Mouse (Mus musculus) liver, adult 2 months (tissue): Measurements from ENCODE around the gene Tuba4a. TPM values are rescaled to one million over a fixed set of nuclear protein-coding genes. Genes with fewer than 3 reads are reported as not detected.

Experiments used
- DNase-seq: peaks from one replicate; pipeline ENCODE4 v3.0.0-alpha.2; 2011; ENCODE audit warnings: low read depth, low spot score; ENCODE audit errors: extremely low read depth
- H3K27ac ChIP-seq: fragments of 200-500 bp; replicated peaks from 2 replicates; pipeline ENCODE4 v1.5.1; 2012; ENCODE audit warnings: low read depth, mild to moderate bottlenecking, control low read depth, inconsistent platforms, low read length; ENCODE audit not compliant: insufficient read depth
- H3K27me3 ChIP-seq: fragments of 200-500 bp; 2 replicates; pipeline ENCODE4 v1.6.1; 2012; ENCODE audit warnings: mild to moderate bottlenecking, moderate library complexity, low read length, inconsistent platforms; ENCODE audit not compliant: control insufficient read depth, insufficient read depth
- H3K36me3 ChIP-seq: fragments of 200-500 bp; 2 replicates; pipeline ENCODE4 v1.6.1; 2012; ENCODE audit warnings: low read length, inconsistent platforms; ENCODE audit not compliant: control insufficient read depth, insufficient read depth
- H3K4me1 ChIP-seq: fragments of 200-500 bp; 2 replicates; pipeline ENCODE4 v1.6.1; 2011; ENCODE audit warnings: low read length; ENCODE audit not compliant: control insufficient read depth, insufficient read depth
- H3K4me3 ChIP-seq: fragments of 200-500 bp; 2 replicates; pipeline ENCODE4 v1.5.1; 2011; ENCODE audit warnings: low read depth, mild to moderate bottlenecking, control low read depth, low read length, moderate library complexity; ENCODE audit not compliant: insufficient read depth
- H3K79me2 ChIP-seq: fragments of 200-500 bp; 2 replicates; pipeline ENCODE4 v1.6.1; 2012; ENCODE audit warnings: inconsistent platforms, mild to moderate bottlenecking, low read length, moderate library complexity; ENCODE audit not compliant: control insufficient read depth, insufficient read depth
- H3K9ac ChIP-seq: fragments of 200-500 bp; 2 replicates; pipeline ENCODE4 v1.6.1; 2012; ENCODE audit warnings: low read depth, mild to moderate bottlenecking, control low read depth, inconsistent platforms, low read length
- CTCF ChIP-seq: fragments of 200-500 bp; IDR thresholded peaks from 2 replicates; pipeline ENCODE4 v1.5.1; 2011; ENCODE audit warnings: low read depth, low read length, control low read depth
- POLR2A ChIP-seq: fragments of 200-500 bp; IDR thresholded peaks from 2 replicates; pipeline ENCODE4 v1.6.1; 2011; ENCODE audit warnings: low read length, control low read depth; ENCODE audit not compliant: insufficient read depth; ENCODE audit errors: extremely low read depth
- WGBS: fragments of 180-500 bp; shearing (Covaris S2); methylation state at CpG from one replicate; pipeline ENCODE4 v1.1.7; 2018; 5-methylcytosine and 5-hydroxymethylcytosine counted together
- polyA plus RNA-seq: library from polyadenylated mRNA; depleted of rRNA; stranded (reverse); fragments of >200 nt; gene quantifications from 2 replicates; pipeline ENCODE4 v1.2.3, GENCODE M21; 2012
- total RNA-seq: library from RNA; depleted of rRNA; stranded (reverse); fragments of >200 nt; gene quantifications from 2 replicates; pipeline ENCODE4 v1.2.3, GENCODE M21; 2014

Gene Tuba4a
- total and polyA plus RNA-seq, 2 experiments = 80.9 to 242 TPM

GRCm38 (mm10) chr1:75192452-75192851, 27.2 kb downstream of the Tuba4a start:
- TF ChIP-seq CTCF = no peak
- TF ChIP-seq POLR2A = 0 out of 2 replicates have a peak, but pooled peaks have one; percentile 29
- DNase-seq = peak; percentile 81
- Histone ChIP-seq H3K36me3 (peaks cover 34% of the 10 kb centered on the region), H3K9ac (peak overlapping the region; percentile 89), H3K79me2 (peaks cover 16% of the 10 kb centered on the region; the same call in 1 of the 2 replicates), H3K4me1 (peaks cover 13% of the 10 kb centered on the region), H3K4me3 (peak overlapping the region; percentile 86), H3K27me3 (no peaks in the 10 kb centered on the region), H3K27ac (peak overlapping the region; percentile 93)
- under 1% methylated on average over 19 of the region's 19 CpGs for WGBS

DNA sequence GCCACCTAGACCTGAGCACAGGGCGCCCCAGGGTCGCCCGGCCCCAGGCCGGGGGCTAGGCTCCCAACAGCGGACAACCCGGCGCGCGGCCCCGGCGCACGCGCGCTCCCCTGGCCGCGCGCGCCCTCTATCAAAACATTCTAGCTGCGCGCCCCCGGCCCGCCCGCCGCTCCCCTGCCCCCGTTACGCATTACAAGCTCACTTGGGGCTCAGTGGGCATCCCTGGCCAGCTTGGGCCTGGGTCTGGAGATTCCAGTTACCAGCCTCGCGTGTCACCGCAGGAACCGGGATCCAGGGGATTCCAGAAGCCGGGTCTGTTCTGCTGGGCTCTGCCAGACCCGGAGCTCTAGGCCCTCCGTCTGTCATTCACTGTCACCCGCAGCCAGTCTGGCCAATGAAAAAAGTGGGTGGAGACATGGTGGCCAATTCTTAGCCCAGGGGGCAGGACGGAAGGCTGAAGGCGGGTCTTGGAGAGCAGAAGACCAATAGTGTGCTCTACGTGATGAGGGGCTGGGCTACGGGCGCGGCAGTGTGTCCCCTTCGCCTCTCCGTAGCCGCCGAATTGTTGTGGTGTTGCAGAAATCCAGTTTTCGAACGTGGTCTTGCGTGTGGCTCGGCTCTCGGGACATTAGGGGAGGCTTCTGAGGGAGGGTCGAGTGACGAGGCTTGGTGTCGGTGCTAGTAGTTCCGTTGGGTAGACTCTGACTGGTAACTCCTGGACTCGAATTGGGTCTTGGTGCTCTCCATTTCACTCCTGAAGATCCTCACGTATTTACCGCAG, 27.9 kb downstream of the Tuba4a start, which contains the start of the genes Ankzf1 and Atg9a:
Gene Ankzf1 (plus strand): TSS at position 530 of the 781 bp plus-strand sequence.
Gene Atg9a (minus strand): TSS at position 575 of the 781 bp plus-strand sequence.
- TF ChIP-seq POLR2A (peak; percentile 70), CTCF (no peak)
- under 1% methylated on average over 56 of the region's 56 CpGs for WGBS
- Histone ChIP-seq H3K4me3 (peak within 1 kb of the TSS; percentile 87), H3K4me1 (peaks cover 13% of the 10 kb centered on the region), H3K27ac (peak within 1 kb of the TSS; percentile 93), H3K27me3 (no peaks in the 10 kb centered on the region), H3K79me2 (peaks cover 16% of the 10 kb centered on the region; the same call in 1 of the 2 replicates), H3K36me3 (peaks cover 30% of the 10 kb centered on the region), H3K9ac (peak within 1 kb of the TSS; percentile 93)
- DNase-seq = peak; percentile 97

GRCm38 (mm10) chr1:75191258-75191621, 28.4 kb downstream of the Tuba4a start:
- no peak for TF ChIP-seq CTCF
- no peak for TF ChIP-seq POLR2A
- H3K4me1 ChIP-seq = peaks cover 13% of the 10 kb centered on the region
- H3K27me3 ChIP-seq = no peaks in the 10 kb centered on the region
- H3K36me3 ChIP-seq = peaks cover 28% of the 10 kb centered on the region
- DNase-seq = no peak
- WGBS = 34% methylated on average over 5 of the region's 5 CpGs
- peak overlapping the region; percentile 79 for H3K27ac ChIP-seq
- H3K4me3 ChIP-seq = peak overlapping the region; percentile 87
- peak overlapping the region; percentile 93 for H3K9ac ChIP-seq
- peaks cover 16% of the 10 kb centered on the region; the same call in 1 of the 2 replicates for H3K79me2 ChIP-seq

- DNase-seq = no peak
- peaks cover 21% of the 10 kb centered on the region for H3K36me3 ChIP-seq
- no peak for TF ChIP-seq POLR2A
- no peak for TF ChIP-seq CTCF
- H3K4me3 ChIP-seq = no peak overlapping the region
- no peaks in the 10 kb centered on the region for H3K27me3 ChIP-seq
- peak overlapping the region; percentile 93 for H3K9ac ChIP-seq
- WGBS = 24% methylated on average over 2 of the region's 2 CpGs
- H3K4me1 ChIP-seq = peaks cover 13% of the 10 kb centered on the region
- no peak overlapping the region for H3K27ac ChIP-seq
- peaks cover 16% of the 10 kb centered on the region; the same call in 1 of the 2 replicates for H3K79me2 ChIP-seq
Observed at GRCm38 (mm10) chr1:75190577-75190976, 29.1 kb downstream of the Tuba4a start.

GRCm38 (mm10) chr1:75187914-75188483, 31.7 kb downstream of the Tuba4a start:
- no peaks in the 10 kb centered on the region for H3K27me3 ChIP-seq
- peaks cover 25% of the 10 kb centered on the region for H3K36me3 ChIP-seq
- H3K27ac ChIP-seq = no peak overlapping the region
- DNase-seq = no peak
- H3K79me2 ChIP-seq = peaks cover 16% of the 10 kb centered on the region; the same call in 1 of the 2 replicates
- peaks cover 13% of the 10 kb centered on the region for H3K4me1 ChIP-seq
- H3K9ac ChIP-seq = no peak overlapping the region
- H3K4me3 ChIP-seq = no peak overlapping the region
- 89% methylated on average over 2 of the region's 2 CpGs for WGBS
- no peak for TF ChIP-seq POLR2A
- TF ChIP-seq CTCF = no peak

DNA sequence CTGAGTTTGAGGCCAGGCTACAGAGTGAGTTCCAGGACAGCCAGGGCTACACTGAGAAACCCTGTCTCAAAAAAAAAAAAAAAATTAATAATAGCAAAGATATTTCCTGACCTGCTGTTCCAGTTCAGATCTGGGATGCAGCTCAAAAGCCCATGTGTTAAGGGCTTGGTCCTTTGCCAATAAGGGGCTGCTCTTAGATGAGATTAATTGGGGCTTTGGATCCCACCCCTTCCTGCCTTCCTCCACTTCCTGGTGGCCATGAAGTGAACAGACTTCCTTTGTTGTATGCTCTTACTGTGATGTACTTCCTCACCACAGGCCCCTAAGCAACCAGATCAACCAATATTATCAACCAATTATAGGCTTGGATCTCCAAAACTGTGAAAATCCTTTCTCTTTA, 32.5 kb downstream of the Tuba4a start:
- Histone ChIP-seq H3K4me1 (peaks cover 13% of the 10 kb centered on the region), H3K27ac (no peak overlapping the region), H3K9ac (no peak overlapping the region), H3K4me3 (no peak overlapping the region), H3K36me3 (peaks cover 30% of the 10 kb centered on the region), H3K79me2 (peaks cover 16% of the 10 kb centered on the region; the same call in 1 of the 2 replicates), H3K27me3 (no peaks in the 10 kb centered on the region)
- TF ChIP-seq CTCF = no peak
- TF ChIP-seq POLR2A = no peak
- no peak for DNase-seq
